Mouse (Mus musculus): ENCODE data around the gene Setd1b. TPM values are rescaled to one million over a fixed set of nuclear protein-coding genes. Genes with fewer than 3 reads are reported as not detected.

Setd1b gene
- total and polyA plus RNA-seq, 3 experiments = 0.50 to 9.1 (median 2.3) TPM

DNA sequence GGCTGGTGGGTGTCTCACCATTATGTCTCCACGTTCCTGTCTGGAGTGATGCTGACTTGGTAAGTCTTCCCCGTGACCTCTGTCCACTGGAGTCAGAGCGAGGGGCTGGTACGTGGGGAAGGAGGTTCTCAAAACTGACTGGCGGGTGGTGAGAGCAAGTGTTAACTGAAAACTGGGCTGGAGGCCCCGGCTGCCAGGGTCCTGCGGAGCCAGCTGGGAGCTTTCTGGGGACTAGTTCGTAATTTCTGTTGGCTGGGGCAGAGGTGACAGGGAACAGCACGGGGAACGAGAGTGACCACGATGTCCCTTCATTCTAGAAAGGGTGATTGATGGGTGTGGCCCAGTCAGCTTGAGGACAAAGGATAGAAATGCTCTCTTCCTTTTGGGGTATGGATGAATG, 27.9 kb upstream of the Setd1b start:
- Histone ChIP-seq H3K9me3 (replicated peaks; ENCODE audit: low read length) (no peaks in the 10 kb centered on the region), H3K4me1 (ENCODE audit: control insufficient read depth in 1 of 2, insufficient read depth in 2 of 2) (peaks cover 0 to 9% of the 10 kb centered on the region in 2 experiments; a peak in 2 of 4 replicates), H3K27ac (ENCODE audit: insufficient read depth, low read depth) (no peak overlapping the region), H3K36me3 (replicated peaks in 1 of 2; ENCODE audit: control insufficient read depth in 1 of 2, insufficient read depth in 1 of 2, low read length in 1 of 2) (peaks cover 21 to 69% of the 10 kb centered on the region in 2 experiments), H3K9ac (ENCODE audit: insufficient read depth, low read depth) (no peak overlapping the region), H3K4me3 (replicated peaks in 1 of 3; ENCODE audit: low read depth in 2 of 3, low read length in 2 of 3, poor library complexity in 1 of 3) (no peak overlapping the region), H3K4me2 (ENCODE audit: insufficient read depth, low read depth, poor library complexity, severe bottlenecking) (no peak overlapping the region), H3K79me2 (replicated peaks; ENCODE audit: control insufficient read depth, extremely low read depth, insufficient read depth, poor library complexity, severe bottlenecking) (no peaks in the 10 kb centered on the region), H3K27me3 (replicated peaks) (no peaks in the 10 kb centered on the region)
- dilution Hi-C loops (cut with MboI; ENCODE audit: extremely low pct_ligation_motif_present, extremely low pct_unique_long_range_greater_than_20kb, low sequenced_read_pairs) = no loop called here
- DNase-seq (ENCODE audit: extremely low read depth) = no peak
- TF ChIP-seq EP300 (IDR thresholded peaks at IDR 0.05; ENCODE audit: low read length) (no peak), TBP (conservative IDR thresholded peaks at IDR 0.05; ENCODE audit: low read depth, low read length) (no peak), JUN (IDR thresholded peaks at IDR 0.05; ENCODE audit: insufficient read depth, low read depth, low read length) (no peak), ZNF384 (IDR thresholded peaks at IDR 0.05; ENCODE audit: low read depth, low read length) (no peak), ZMIZ1 (IDR thresholded peaks at IDR 0.05; ENCODE audit: low read depth, low read length) (no peak), TCF12 (IDR thresholded peaks at IDR 0.05; ENCODE audit: low read depth, low read length) (no peak), NRF1 (IDR thresholded peaks at IDR 0.05; ENCODE audit: low read depth, low read length) (no peak), USF2 (conservative IDR thresholded peaks at IDR 0.05; ENCODE audit: low read depth, low read length) (no peak)
- in situ Hi-C loops (cut with MboI; ENCODE audit: low pct_ligation_motif_present, low pct_unique_long_range_greater_than_20kb, low sequenced_read_pairs) = no loop called here

DNA sequence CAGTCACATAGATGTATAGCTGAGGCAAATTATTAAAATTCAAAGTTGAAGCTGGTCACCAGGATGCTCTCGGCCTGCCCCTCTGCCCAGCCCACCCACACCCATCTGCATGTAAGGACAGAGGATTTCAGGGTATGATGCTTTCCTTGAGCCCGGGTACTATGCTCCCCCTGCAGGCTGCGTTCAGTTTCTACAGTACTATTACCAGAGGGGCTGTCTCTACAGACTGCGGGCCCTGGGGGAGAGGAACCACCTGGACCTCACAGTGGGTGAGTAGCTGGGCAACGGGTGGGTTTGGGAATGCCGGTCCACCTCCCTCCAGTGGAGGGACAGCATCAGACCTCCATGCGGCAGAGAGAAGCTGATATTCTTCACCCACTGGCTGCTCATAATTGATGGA, 27.1 kb upstream of the Setd1b start:
- no peak overlapping the region for H3K27ac ChIP-seq (ENCODE audit: insufficient read depth, low read depth)
- no peak overlapping the region for H3K4me3 ChIP-seq (replicated peaks in 1 of 3; ENCODE audit: low read depth in 2 of 3, low read length in 2 of 3, poor library complexity in 1 of 3)
- no peak overlapping the region for H3K4me2 ChIP-seq (ENCODE audit: insufficient read depth, low read depth, poor library complexity, severe bottlenecking)
- DNase-seq (ENCODE audit: extremely low read depth) = no peak
- TF ChIP-seq MEF2A (IDR thresholded peaks at IDR 0.05; ENCODE audit: borderline replicate concordance, low read depth, low read length) (no peak), SMC3 (IDR thresholded peaks at IDR 0.05; ENCODE audit: low read depth, low read length) (peak; percentile 75), CTCF (conservative IDR thresholded peaks at IDR 0.05 in 1 of 2, IDR thresholded peaks at IDR 0.05 in 1 of 2; ENCODE audit: low read depth in 2 of 2, low read length in 2 of 2) (peak in 1 of 2 experiments; percentile 72; a peak in 2 of 4 replicates), RAD21 (IDR thresholded peaks at IDR 0.05; ENCODE audit: low read depth, low read length) (peak; percentile 59)
- peaks cover 29 to 74% of the 10 kb centered on the region in 2 experiments for H3K36me3 ChIP-seq (replicated peaks in 1 of 2; ENCODE audit: control insufficient read depth in 1 of 2, insufficient read depth in 1 of 2, low read length in 1 of 2)
- H3K9me3 ChIP-seq (replicated peaks; ENCODE audit: low read length) = no peaks in the 10 kb centered on the region
- peaks cover 0 to 8% of the 10 kb centered on the region in 2 experiments; a peak in 2 of 4 replicates for H3K4me1 ChIP-seq (ENCODE audit: control insufficient read depth in 1 of 2, insufficient read depth in 2 of 2)
- H3K9ac ChIP-seq (ENCODE audit: insufficient read depth, low read depth) = no peak overlapping the region
- dilution Hi-C loops (cut with MboI; ENCODE audit: extremely low pct_ligation_motif_present, extremely low pct_unique_long_range_greater_than_20kb, low sequenced_read_pairs) = no loop called here
- H3K27me3 ChIP-seq (replicated peaks) = no peaks in the 10 kb centered on the region
- no peaks in the 10 kb centered on the region for H3K79me2 ChIP-seq (replicated peaks; ENCODE audit: control insufficient read depth, extremely low read depth, insufficient read depth, poor library complexity, severe bottlenecking)
- in situ Hi-C loops (cut with MboI; ENCODE audit: low pct_ligation_motif_present, low pct_unique_long_range_greater_than_20kb, low sequenced_read_pairs) = no loop called here

DNA sequence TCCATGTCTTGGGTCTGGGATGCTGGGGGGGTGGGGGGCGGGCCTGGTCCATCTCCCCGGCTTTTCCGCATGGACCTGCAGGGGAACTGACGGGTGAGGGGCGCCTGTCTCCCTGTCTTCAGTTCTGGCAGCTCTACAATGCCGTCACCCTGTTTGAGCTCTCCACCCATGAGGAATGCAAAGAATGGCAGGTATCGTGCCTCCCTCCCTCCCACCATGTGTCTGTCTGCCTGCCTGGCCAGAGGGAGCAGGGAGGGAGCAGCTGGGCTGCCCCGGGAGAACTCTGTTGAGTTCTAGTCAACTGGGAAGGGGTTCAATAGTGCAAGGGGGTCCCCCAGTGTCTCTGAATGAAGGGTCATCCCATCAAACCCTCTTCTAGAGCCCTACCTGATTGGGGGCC, 25.9 kb upstream of the Setd1b start:
- in situ Hi-C loops (cut with MboI; ENCODE audit: low pct_ligation_motif_present, low pct_unique_long_range_greater_than_20kb, low sequenced_read_pairs) = no loop called here
- dilution Hi-C loops (cut with MboI; ENCODE audit: extremely low pct_ligation_motif_present, extremely low pct_unique_long_range_greater_than_20kb, low sequenced_read_pairs) = no loop called here
- Histone ChIP-seq H3K4me1 (ENCODE audit: control insufficient read depth in 1 of 2, insufficient read depth in 2 of 2) (peaks cover 0 to 8% of the 10 kb centered on the region in 2 experiments; a peak in 2 of 4 replicates), H3K9me3 (replicated peaks; ENCODE audit: low read length) (no peaks in the 10 kb centered on the region), H3K27me3 (replicated peaks) (no peaks in the 10 kb centered on the region), H3K79me2 (replicated peaks; ENCODE audit: control insufficient read depth, extremely low read depth, insufficient read depth, poor library complexity, severe bottlenecking) (no peaks in the 10 kb centered on the region), H3K36me3 (replicated peaks in 1 of 2; ENCODE audit: control insufficient read depth in 1 of 2, insufficient read depth in 1 of 2, low read length in 1 of 2) (peaks cover 41 to 83% of the 10 kb centered on the region in 2 experiments), H3K27ac (ENCODE audit: insufficient read depth, low read depth) (no peak overlapping the region), H3K9ac (ENCODE audit: insufficient read depth, low read depth) (no peak overlapping the region), H3K4me2 (ENCODE audit: insufficient read depth, low read depth, poor library complexity, severe bottlenecking) (no peak overlapping the region), H3K4me3 (replicated peaks in 1 of 3; ENCODE audit: low read depth in 2 of 3, low read length in 2 of 3, poor library complexity in 1 of 3) (no peak overlapping the region)
- TF ChIP-seq UBTF (IDR thresholded peaks at IDR 0.05; ENCODE audit: low read depth, low read length) (no peak), USF2 (conservative IDR thresholded peaks at IDR 0.05; ENCODE audit: low read depth, low read length) (no peak), ELF1 (IDR thresholded peaks at IDR 0.05; ENCODE audit: low read depth, low read length) (no peak), MEF2A (IDR thresholded peaks at IDR 0.05; ENCODE audit: borderline replicate concordance, low read depth, low read length) (no peak), JUND (conservative IDR thresholded peaks at IDR 0.05; ENCODE audit: low read depth, low read length) (no peak), ETS1 (conservative IDR thresholded peaks at IDR 0.05; ENCODE audit: low read depth, low read length) (no peak), KAT2A (IDR thresholded peaks at IDR 0.05; ENCODE audit: insufficient replicate concordance, low read length) (no peak), MYC (IDR thresholded peaks at IDR 0.05; ENCODE audit: low read depth, low read length) (no peak)
- no peak for DNase-seq (ENCODE audit: extremely low read depth)
